In genomic region chr2:66028812-66029211, GRCm38 (mm10) we compare ENCODE assay signal across 14 mouse cellular contexts.
DNase-seq lines count a peak whose midpoint lies in the region; ATAC-seq and TF ChIP-seq lines count a peak whose summit lies in the region.
"Had no signal": no experiment of that assay in that cellular context is flagged by ENCODE, and none has a peak within 500 bp of the region (broad histone marks: within the 10 kb centered on the region; RNA-seq: fewer than 3 reads in every experiment).

No protein-coding gene starts in this region.

- TF ChIP-seq EP300 in heart, adult 2 months (IDR thresholded peaks at IDR 0.05; ENCODE audit: insufficient read depth, low read depth, low read length): no peak

- H3K79me2 ChIP-seq in heart, adult 2 months (replicated peaks; ENCODE audit: control insufficient read depth, insufficient read depth, low read length): no peaks in the 10 kb centered on the region

- no peak for TF ChIP-seq POLR2A in heart, adult 2 months (IDR thresholded peaks at IDR 0.05; ENCODE audit: insufficient read depth, low read depth, low read length)

- no peak overlapping the region for H3K4me2 ChIP-seq in kidney, embryonic 16.5 days (replicated peaks; ENCODE audit: low read depth, low read length)
- H3K4me2 ChIP-seq in forebrain, embryonic 16.5 days (ENCODE audit: low read length): no peak overlapping the region
- no peak overlapping the region for H3K4me2 ChIP-seq in midbrain, embryonic 11.5 days
- H3K4me2 ChIP-seq in heart, embryonic 11.5 days: no peak overlapping the region
- H3K4me2 ChIP-seq: limb, embryonic 15.5 days; lung, embryonic 15.5 days had no signal

- intact Hi-C loops in heart, adult 2 months (cut with DNase I): no loop called here

- H3K4me3 ChIP-seq in kidney, embryonic 16.5 days (ENCODE audit: low read length): no peak overlapping the region
- H3K4me3 ChIP-seq in forebrain, embryonic 16.5 days (replicated peaks; ENCODE audit: low read length): no peak overlapping the region
- H3K4me3 ChIP-seq in midbrain, embryonic 11.5 days (ENCODE audit: low read depth, low read length): no peak overlapping the region
- no peak overlapping the region for H3K4me3 ChIP-seq in heart, embryonic 11.5 days (ENCODE audit: low read depth, low read length)
- H3K4me3 ChIP-seq in heart, adult 2 months: no peak overlapping the region
- H3K4me3 ChIP-seq: limb, embryonic 15.5 days; lung, embryonic 15.5 days had no signal

- H3K4me1 ChIP-seq in kidney, embryonic 16.5 days (ENCODE audit: insufficient read depth, low read length): no peaks in the 10 kb centered on the region
- peaks cover 4% of the 10 kb centered on the region; the same call in 1 of the 2 replicates for H3K4me1 ChIP-seq in forebrain, embryonic 16.5 days (replicated peaks; ENCODE audit: control insufficient read depth, insufficient read depth, low read length)
- peaks cover 15% of the 10 kb centered on the region; the same call in 1 of the 2 replicates for H3K4me1 ChIP-seq in midbrain, embryonic 11.5 days (ENCODE audit: control insufficient read depth, insufficient read depth, low read length)
- H3K4me1 ChIP-seq in heart, embryonic 11.5 days (ENCODE audit: control insufficient read depth, insufficient read depth, low read length): no peaks in the 10 kb centered on the region
- H3K4me1 ChIP-seq in heart, adult 2 months (ENCODE audit: control insufficient read depth, insufficient read depth, low read length): no peaks in the 10 kb centered on the region
- H3K4me1 ChIP-seq: limb, embryonic 15.5 days; lung, embryonic 15.5 days had no signal

- H3K27ac ChIP-seq in kidney, embryonic 16.5 days (ENCODE audit: low read length): no peak overlapping the region
- no peak overlapping the region for H3K27ac ChIP-seq in forebrain, embryonic 16.5 days (ENCODE audit: low read length)
- H3K27ac ChIP-seq in midbrain, embryonic 11.5 days (ENCODE audit: low read depth, low read length): no peak overlapping the region
- no peak overlapping the region for H3K27ac ChIP-seq in heart, embryonic 11.5 days (ENCODE audit: low read depth, low read length)
- no peak overlapping the region for H3K27ac ChIP-seq in heart, adult 2 months
- H3K27ac ChIP-seq: limb, embryonic 15.5 days; lung, embryonic 15.5 days had no signal

- peak; percentile 31; the same call in 1 of the 2 replicates for ATAC-seq in kidney, embryonic 16.5 days (ENCODE audit: low FRiP score, low TSS enrichment)
- ATAC-seq in forebrain, embryonic 16.5 days: peak; percentile 58
- peak; percentile 96 for ATAC-seq in midbrain, embryonic 11.5 days (ENCODE audit: low FRiP score)
- no peak for ATAC-seq in heart, embryonic 11.5 days (replicated peaks; ENCODE audit: insufficient number of reproducible peaks, low FRiP score, low TSS enrichment)
- ATAC-seq: activated CD4-positive, CD25-positive, alpha-beta regulatory T cell, adult 4 months had no signal

- no peaks in the 10 kb centered on the region for H3K27me3 ChIP-seq in kidney, embryonic 16.5 days (ENCODE audit: insufficient read depth, low read length)
- no peaks in the 10 kb centered on the region for H3K27me3 ChIP-seq in forebrain, embryonic 16.5 days (replicated peaks; ENCODE audit: control insufficient read depth, insufficient read depth, low read length)
- no peaks in the 10 kb centered on the region for H3K27me3 ChIP-seq in midbrain, embryonic 11.5 days (ENCODE audit: control insufficient read depth, insufficient read depth, low read length)
- no peaks in the 10 kb centered on the region for H3K27me3 ChIP-seq in heart, embryonic 11.5 days (ENCODE audit: control insufficient read depth, insufficient read depth, low read length)
- H3K27me3 ChIP-seq in heart, adult 2 months (ENCODE audit: control insufficient read depth, insufficient read depth, low read length): no peaks in the 10 kb centered on the region
- H3K27me3 ChIP-seq: limb, embryonic 15.5 days; lung, embryonic 15.5 days had no signal

- H3K36me3 ChIP-seq in kidney, embryonic 16.5 days (ENCODE audit: insufficient read depth, low read length): no peaks in the 10 kb centered on the region
- H3K36me3 ChIP-seq in forebrain, embryonic 16.5 days (ENCODE audit: control insufficient read depth, insufficient read depth): no peaks in the 10 kb centered on the region
- no peaks in the 10 kb centered on the region for H3K36me3 ChIP-seq in midbrain, embryonic 11.5 days (ENCODE audit: control insufficient read depth, insufficient read depth, low read length)
- H3K36me3 ChIP-seq in heart, embryonic 11.5 days (ENCODE audit: control insufficient read depth, insufficient read depth, low read length): no peaks in the 10 kb centered on the region
- no peaks in the 10 kb centered on the region for H3K36me3 ChIP-seq in heart, adult 2 months (ENCODE audit: control insufficient read depth, insufficient read depth, low read length)
- H3K36me3 ChIP-seq: limb, embryonic 15.5 days; lung, embryonic 15.5 days had no signal

- WGBS in kidney, embryonic 16.5 days: 37% methylated on average over 5 of the region's 5 CpGs
- 6% methylated on average over 5 of the region's 5 CpGs for WGBS in forebrain, embryonic 16.5 days
- 15% methylated on average over 5 of the region's 5 CpGs for WGBS in midbrain, embryonic 11.5 days
- 63% methylated on average over 5 of the region's 5 CpGs for WGBS in heart, embryonic 11.5 days (ENCODE audit: insufficient replicate concordance)
- 68% methylated on average over 5 of the region's 5 CpGs for WGBS in heart, adult 2 months

- no peaks in the 10 kb centered on the region for H3K9me3 ChIP-seq in kidney, embryonic 16.5 days (ENCODE audit: low read length)
- H3K9me3 ChIP-seq in forebrain, embryonic 16.5 days (ENCODE audit: control insufficient read depth, low read length): no peaks in the 10 kb centered on the region
- H3K9me3 ChIP-seq in midbrain, embryonic 11.5 days (ENCODE audit: control insufficient read depth, low read length): no peaks in the 10 kb centered on the region
- no peaks in the 10 kb centered on the region for H3K9me3 ChIP-seq in heart, embryonic 11.5 days (replicated peaks; ENCODE audit: control insufficient read depth, low read length)
- H3K9me3 ChIP-seq: limb, embryonic 15.5 days; lung, embryonic 15.5 days had no signal

- DNase-seq in kidney, adult 8-10 months: no peak
- DNase-seq in midbrain, embryonic 11.5 days (ENCODE audit: low spot score, missing footprints): peak; percentile 90
- peak; percentile 32 for DNase-seq in retina, postnatal 1 day
- no peak for DNase-seq in heart, adult 2 months
- DNase-seq in lung, postnatal 4 days: no peak
- DNase-seq: cerebellum, adult 9-10 months; heart, postnatal 36 days; kidney, postnatal 14 days had no signal

- no peak overlapping the region for H3K9ac ChIP-seq in kidney, embryonic 16.5 days (replicated peaks; ENCODE audit: low read length)
- H3K9ac ChIP-seq in forebrain, embryonic 16.5 days (replicated peaks; ENCODE audit: low read depth, low read length): no peak overlapping the region
- no peak overlapping the region for H3K9ac ChIP-seq in midbrain, embryonic 11.5 days (ENCODE audit: low read length)
- no peak overlapping the region for H3K9ac ChIP-seq in heart, embryonic 11.5 days (ENCODE audit: low read depth, low read length)
- no peak overlapping the region for H3K9ac ChIP-seq in heart, adult 2 months (ENCODE audit: low read depth, low read length)
- H3K9ac ChIP-seq: limb, embryonic 15.5 days; lung, embryonic 15.5 days had no signal

- no peak for TF ChIP-seq CTCF in heart, adult 2 months (IDR thresholded peaks at IDR 0.05)

Comparison
In these comparisons a context has a peak if more than half of its experiments do, and no peak if none do; other contexts are left out.
1. DNase-seq: peak in midbrain, embryonic 11.5 days (single experiment) and retina, postnatal 1 day (single experiment); none in kidney, adult 8-10 months (0 of 2), heart, adult 2 months (0 of 2) and lung, postnatal 4 days (0 of 2).